Mouse (Mus musculus): ENCODE results near the gene Tmem200b.

GRCm38 (mm10) chr4:131922404-131922803, 833 bp downstream of the Tmem200b start:
- TF ChIP-seq CTCF (IDR thresholded peaks at IDR 0.05; ENCODE audit: extremely low read depth, insufficient read length, insufficient replicate concordance, low read depth, low read length), result no peak
- no peak for TF ChIP-seq POLR2A (IDR thresholded peaks at IDR 0.05; ENCODE audit: low read depth, low read length)
